Mouse (Mus musculus): Measurements from ENCODE around the gene Gm13083. TPM values are rescaled to one million over a fixed set of nuclear protein-coding genes. Genes with fewer than 3 reads are reported as not detected.
"Not testable (repeated sequence)": the region's sequence is repeated elsewhere in the genome, so short reads cannot be mapped to it uniquely, and the experiment has no call there.

Gene Gm13083
- polyA plus RNA-seq (2016; fragmentation: Nextera tagmentation; extraction: Ambion mirVana): not detected in 2 replicates

DNA sequence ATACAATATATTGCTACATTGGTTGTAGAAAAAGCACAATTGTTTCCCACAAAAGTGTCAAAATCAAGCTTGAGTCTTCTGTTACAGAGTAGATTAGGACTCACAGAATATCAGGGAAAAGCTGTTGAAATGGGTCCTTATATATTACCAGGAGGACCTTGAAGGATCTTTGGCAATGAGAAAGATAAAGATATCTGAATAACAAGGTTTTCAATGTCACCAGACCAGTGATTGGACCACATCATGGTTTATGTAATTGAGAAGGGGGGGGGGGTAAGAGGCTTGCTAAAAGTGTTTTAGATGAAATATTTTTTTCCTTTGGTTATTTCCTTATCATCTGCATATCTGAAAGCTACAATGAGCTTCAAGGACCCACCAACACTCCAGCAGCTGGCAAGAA lies at the start of gene Gm13083:
Gene Gm13083, plus strand, starts transcription at position 301 of the 400 bp plus-strand sequence.
- H3K36me3 ChIP-seq; ATAC-seq (ENCODE audit: insufficient number of reproducible peaks, low FRiP score); H3K4me3 ChIP-seq; H3K9ac ChIP-seq; H3K27ac ChIP-seq (ENCODE audit: poor library complexity, severe bottlenecking); H3K4me2 ChIP-seq; H3K27me3 ChIP-seq (replicated peaks); H3K4me1 ChIP-seq (replicated peaks): not testable (repeated sequence)
- H3K9me3 ChIP-seq (replicated peaks): peaks cover 19% of the 10 kb centered on the region

DNA sequence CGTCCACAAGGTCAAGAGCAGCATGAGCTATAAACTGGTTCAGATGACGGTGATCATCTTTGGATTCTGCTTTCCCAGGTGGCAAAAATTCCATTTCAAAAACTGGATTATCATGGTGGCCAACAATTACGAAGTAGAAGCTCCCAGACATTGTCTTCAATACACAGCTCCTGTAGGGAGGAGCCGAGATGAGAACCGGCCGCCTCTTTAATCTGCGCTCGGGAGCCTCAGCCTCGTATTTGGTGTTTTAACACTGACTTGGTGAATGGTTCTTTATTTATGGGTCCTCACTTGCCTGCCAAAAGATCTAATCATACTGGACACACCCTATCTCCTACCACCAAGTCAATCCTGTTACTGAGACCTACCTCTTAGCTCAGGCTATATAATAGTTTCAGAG lies 2.9 kb upstream of the Gm13083 start:
- WGBS: 81% methylated on average over 9 of the region's 9 CpGs
- H3K27ac ChIP-seq (ENCODE audit: poor library complexity, severe bottlenecking); H3K4me2 ChIP-seq; H3K4me3 ChIP-seq; H3K27me3 ChIP-seq (replicated peaks); ATAC-seq (ENCODE audit: insufficient number of reproducible peaks, low FRiP score); H3K4me1 ChIP-seq (replicated peaks); H3K36me3 ChIP-seq; H3K9ac ChIP-seq: not testable (repeated sequence)
- H3K9me3 ChIP-seq (replicated peaks): peaks cover 11% of the 10 kb centered on the region

DNA sequence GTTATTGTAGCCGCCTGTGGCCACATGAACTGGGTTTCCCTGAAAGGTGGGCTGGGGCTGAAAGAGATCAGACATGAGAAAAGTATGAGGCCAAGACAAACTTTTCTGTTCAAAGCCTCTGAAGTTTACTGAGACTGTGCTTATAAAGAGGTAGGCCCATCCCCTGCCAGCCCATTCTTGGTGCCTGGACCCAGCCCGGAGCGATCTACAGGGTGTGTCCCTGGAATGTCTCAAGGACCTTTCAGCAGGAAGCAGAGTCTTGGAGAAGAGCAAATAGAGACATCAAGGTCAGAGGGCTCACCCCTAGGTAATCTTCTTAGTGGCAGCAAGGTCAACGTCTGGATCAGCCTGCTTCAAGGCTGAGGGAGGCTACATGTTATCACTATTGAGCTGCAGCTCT lies 3.3 kb downstream of the Gm13083 start:
- H3K4me1 ChIP-seq (replicated peaks): not testable (repeated sequence)

DNA sequence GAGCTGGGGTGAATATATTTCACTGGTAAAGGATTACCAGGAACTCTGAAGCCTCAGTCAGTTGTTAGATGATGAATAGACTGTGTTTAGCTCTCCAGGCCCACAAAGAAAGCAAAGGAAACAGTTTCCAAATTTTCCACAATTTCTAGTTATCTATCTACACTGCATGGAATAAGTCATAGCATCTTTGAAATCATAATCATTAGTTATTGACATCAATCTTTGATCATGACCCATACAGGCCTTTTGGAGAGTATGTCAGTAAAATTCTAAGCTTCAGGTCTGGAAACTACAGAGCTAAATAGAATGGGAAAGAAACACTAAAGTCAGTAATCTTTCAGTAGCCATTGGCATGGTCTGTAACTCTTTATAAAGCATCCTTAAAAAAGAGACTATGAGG lies 42.3 kb downstream of the Gm13083 start, which contains the start of gene Gm13088:
Gene Gm13088, minus strand, starts transcription at position 101 of the 400 bp plus-strand sequence.
- H3K9me3 ChIP-seq (replicated peaks): peaks cover 11% of the 10 kb centered on the region
- not testable (repeated sequence) for H3K4me2 ChIP-seq; ATAC-seq (ENCODE audit: insufficient number of reproducible peaks, low FRiP score); H3K4me3 ChIP-seq; H3K27ac ChIP-seq (ENCODE audit: poor library complexity, severe bottlenecking); H3K9ac ChIP-seq; H3K4me1 ChIP-seq (replicated peaks); H3K27me3 ChIP-seq (replicated peaks); H3K36me3 ChIP-seq

More for the DNA sequence above, 3.3 kb downstream of the Gm13083 start:
- H3K9ac ChIP-seq; H3K4me2 ChIP-seq; H3K4me3 ChIP-seq; ATAC-seq (ENCODE audit: insufficient number of reproducible peaks, low FRiP score); H3K27me3 ChIP-seq (replicated peaks); H3K27ac ChIP-seq (ENCODE audit: poor library complexity, severe bottlenecking); H3K36me3 ChIP-seq: not testable (repeated sequence)
- peaks cover 17% of the 10 kb centered on the region for H3K9me3 ChIP-seq (replicated peaks)
- whole genome bisulfite sequencing: 71% methylated on average over 4 of the region's 4 CpGs

Other genes with a start within 250 kb of the Gm13083 start
- gene Pramel1, start 220.6 kb upstream of the Gm13083 start, polyA plus RNA-seq (2016; fragmentation: Nextera tagmentation; extraction: Ambion mirVana): not detected in 2 replicates
- gene Pramef8, start 202.6 kb upstream of the Gm13083 start, polyA plus RNA-seq (2016; fragmentation: Nextera tagmentation; extraction: Ambion mirVana): 13.6 and 13.8 TPM in 2 replicates
- gene Oog4, start 164.7 kb upstream of the Gm13083 start, polyA plus RNA-seq (2016; fragmentation: Nextera tagmentation; extraction: Ambion mirVana): not detected in 2 replicates
- gene Gm13043, start 103.7 kb upstream of the Gm13083 start, polyA plus RNA-seq (2016; fragmentation: Nextera tagmentation; extraction: Ambion mirVana): not detected in 2 replicates
- gene Gm13040, start 79.0 kb upstream of the Gm13083 start, polyA plus RNA-seq (2016; fragmentation: Nextera tagmentation; extraction: Ambion mirVana): not detected in 2 replicates
- not detected in 2 replicates for gene BC080695, start 63.3 kb upstream of the Gm13083 start, polyA plus RNA-seq (2016; fragmentation: Nextera tagmentation; extraction: Ambion mirVana)
- not detected in 2 replicates for gene Gm13057, start 63.3 kb upstream of the Gm13083 start, polyA plus RNA-seq (2016; fragmentation: Nextera tagmentation; extraction: Ambion mirVana)
- gene Gm13088, start 42.2 kb downstream of the Gm13083 start, polyA plus RNA-seq (2016; fragmentation: Nextera tagmentation; extraction: Ambion mirVana): not detected in 2 replicates
- gene Gm13089, start 87.7 kb downstream of the Gm13083 start, polyA plus RNA-seq (2016; fragmentation: Nextera tagmentation; extraction: Ambion mirVana): not detected in 2 replicates
- gene Gm13078, start 104.5 kb downstream of the Gm13083 start, polyA plus RNA-seq (2016; fragmentation: Nextera tagmentation; extraction: Ambion mirVana): not detected in 2 replicates
- not detected in 2 replicates for gene Gm13023, start 174.3 kb downstream of the Gm13083 start, polyA plus RNA-seq (2016; fragmentation: Nextera tagmentation; extraction: Ambion mirVana)
- gene Gm13084, start 201.1 kb downstream of the Gm13083 start, polyA plus RNA-seq (2016; fragmentation: Nextera tagmentation; extraction: Ambion mirVana): not detected in 2 replicates
- gene Gm13103, start 231.5 kb downstream of the Gm13083 start, polyA plus RNA-seq (2016; fragmentation: Nextera tagmentation; extraction: Ambion mirVana): not detected in 2 replicates

Data from heart, embryonic 12.5 days (tissue).